Mouse (Mus musculus): ENCODE results near the gene Acin1.
A peak's percentile ranks its signal among the peaks of the same experiment; 100 is the strongest.

Acin1 gene

GRCm38 (mm10) chr14:54609245-54609644 lies 77.5 kb downstream of the Acin1 start:
- DNase-seq (ENCODE audit: low spot score in 2 of 2), result no peak

DNA sequence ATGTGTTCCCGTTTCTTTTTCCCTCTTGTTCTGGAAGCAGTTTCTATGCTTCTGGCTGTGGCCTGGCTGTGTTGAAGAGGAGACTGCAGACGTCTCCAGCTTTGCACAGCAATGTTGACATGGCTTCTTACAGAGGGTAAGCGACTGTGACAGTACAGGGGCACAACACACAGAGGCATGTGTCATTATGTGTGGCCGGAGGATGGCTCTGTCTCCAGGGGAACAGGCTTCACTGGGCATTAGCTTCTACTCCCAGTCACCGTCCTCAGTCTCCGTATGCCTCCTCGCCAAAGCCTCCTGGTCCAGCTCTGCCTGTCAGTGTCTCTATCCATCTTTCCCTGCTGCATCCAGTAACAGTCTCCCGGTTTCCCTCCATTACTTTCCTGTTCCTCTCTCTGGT lies 79.5 kb downstream of the Acin1 start:
- DNase-seq (ENCODE audit: low spot score in 2 of 2), result no peak

DNA sequence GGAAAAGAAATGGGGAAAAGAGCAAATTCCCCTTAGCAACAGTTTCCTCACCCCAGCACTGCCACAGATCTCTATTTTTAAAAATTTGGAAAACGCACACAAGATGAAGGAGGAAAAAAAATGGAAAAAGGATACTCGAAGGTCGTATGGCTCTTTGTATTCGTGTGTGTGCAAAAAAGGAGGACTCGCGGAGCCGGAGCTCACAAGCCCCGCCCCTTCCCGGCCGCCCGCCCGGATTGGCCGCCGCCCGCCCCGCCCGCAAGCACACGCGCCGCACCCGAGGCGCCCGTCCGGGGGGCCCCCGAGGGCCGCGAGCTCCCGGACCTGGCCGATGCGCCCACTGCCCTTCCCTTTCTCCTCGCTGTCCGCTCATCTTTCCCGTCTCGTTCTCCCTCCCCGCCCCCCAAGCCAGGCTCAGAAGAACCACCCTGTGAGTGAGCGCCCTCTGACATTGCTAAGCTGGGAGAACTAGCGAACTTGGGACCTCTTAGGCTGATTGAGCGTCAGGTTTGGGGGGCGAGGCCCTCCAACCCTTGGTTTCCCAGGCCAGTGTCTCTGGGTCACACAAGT lies 80.9 kb downstream of the Acin1 start, which contains the start of gene 4931414P19Rik:
Gene 4931414P19Rik, minus strand, starts transcription at position 242 of the 570 bp plus-strand sequence.
- DNase-seq (ENCODE audit: low spot score in 2 of 2), result peak; percentile 85 to 86

- no peak for DNase-seq (ENCODE audit: low spot score in 2 of 2)
Measured at GRCm38 (mm10) chr14:54603686-54604085, 83.0 kb downstream of the Acin1 start.

- DNase-seq (ENCODE audit: low spot score in 2 of 2), result peak; percentile 98
Measured at GRCm38 (mm10) chr14:54603038-54603654, 83.6 kb downstream of the Acin1 start.

- no peak for DNase-seq (ENCODE audit: low spot score in 2 of 2)
Measured at GRCm38 (mm10) chr14:54602613-54603012, 84.1 kb downstream of the Acin1 start.

DNA sequence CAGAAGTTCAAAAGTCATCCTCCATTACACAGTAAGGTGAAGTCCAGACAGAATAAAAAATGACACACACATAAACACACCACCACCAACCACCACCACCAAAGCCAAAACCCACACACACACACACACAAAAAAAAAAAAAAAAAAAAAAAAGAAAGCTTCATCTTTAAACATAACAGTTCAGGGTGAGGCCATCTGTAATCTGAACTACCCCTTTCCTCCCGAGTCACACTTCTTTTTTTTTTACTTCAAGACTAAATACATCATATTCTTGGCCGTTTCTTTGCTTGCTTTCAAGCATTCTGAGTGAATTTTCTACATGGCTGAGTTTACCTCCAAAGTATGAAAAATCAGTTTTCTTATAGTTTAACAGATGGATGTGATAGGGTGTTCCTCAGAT lies 85.1 kb downstream of the Acin1 start:
- no peak for DNase-seq (ENCODE audit: low spot score in 2 of 2)

DNA sequence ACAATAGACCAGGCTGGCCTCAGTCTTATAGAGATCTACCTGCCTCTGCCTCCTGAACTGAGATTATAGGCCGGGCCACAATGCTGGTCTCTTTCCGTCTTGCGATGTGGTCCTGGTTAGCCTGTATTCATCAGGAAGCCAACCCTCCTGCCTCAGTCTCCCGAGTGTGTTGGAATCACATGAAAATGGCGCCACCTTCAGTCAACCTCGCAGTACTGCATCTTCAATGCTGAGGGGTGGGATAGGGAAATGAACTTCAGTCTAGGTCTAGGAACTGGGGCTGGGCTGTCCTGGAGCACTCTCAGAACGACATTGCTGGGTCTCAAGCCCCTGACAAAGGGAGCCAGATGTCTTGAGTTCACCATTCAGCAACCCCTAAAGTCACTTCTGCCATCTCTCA lies 89.6 kb downstream of the Acin1 start:
- no peak for DNase-seq (ENCODE audit: low spot score in 2 of 2)

DNA sequence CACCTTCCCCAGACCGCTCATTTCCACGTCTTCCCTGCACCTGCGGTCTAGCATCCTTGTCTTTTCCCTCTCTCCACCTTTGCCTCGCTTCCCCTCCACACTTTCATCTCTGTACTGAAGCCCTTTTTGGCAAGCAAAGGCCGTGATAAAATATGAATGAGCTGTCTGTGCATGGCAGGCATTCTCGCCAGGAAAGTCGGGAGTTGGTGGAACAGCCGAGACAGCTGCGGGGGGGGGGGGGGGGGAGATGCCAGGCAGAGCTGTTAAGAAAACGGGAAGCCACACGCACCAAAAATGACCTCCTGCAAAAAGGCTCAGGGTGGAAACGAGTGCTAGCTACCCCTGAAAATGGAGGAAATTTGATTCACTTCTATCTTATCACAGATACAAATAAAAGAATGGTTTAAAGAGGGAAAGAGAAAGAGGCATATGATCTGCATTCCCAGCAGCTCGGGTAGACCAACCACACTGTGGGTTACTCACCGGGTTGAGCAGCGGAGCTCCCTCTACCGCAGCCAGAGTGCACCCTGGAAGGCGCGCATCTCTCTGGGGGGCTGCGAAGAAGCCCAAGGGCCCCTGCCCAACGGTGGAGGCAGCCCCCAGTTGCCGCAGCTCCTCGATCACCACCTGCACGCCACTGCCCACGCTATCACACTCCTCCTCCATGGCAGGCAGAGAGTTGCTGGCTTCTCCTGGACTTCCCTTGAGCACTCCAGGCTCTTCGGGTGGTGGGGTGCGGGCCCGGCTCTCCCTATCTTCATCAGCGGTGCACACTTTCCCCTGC lies 91.9 kb downstream of the Acin1 start:
- DNase-seq (ENCODE audit: low spot score in 2 of 2), result peak in 1 of 2 experiments; percentile 52

GRCm38 (mm10) chr14:54594055-54594454 lies 92.7 kb downstream of the Acin1 start:
- DNase-seq (ENCODE audit: low spot score in 2 of 2), result no peak

DNA sequence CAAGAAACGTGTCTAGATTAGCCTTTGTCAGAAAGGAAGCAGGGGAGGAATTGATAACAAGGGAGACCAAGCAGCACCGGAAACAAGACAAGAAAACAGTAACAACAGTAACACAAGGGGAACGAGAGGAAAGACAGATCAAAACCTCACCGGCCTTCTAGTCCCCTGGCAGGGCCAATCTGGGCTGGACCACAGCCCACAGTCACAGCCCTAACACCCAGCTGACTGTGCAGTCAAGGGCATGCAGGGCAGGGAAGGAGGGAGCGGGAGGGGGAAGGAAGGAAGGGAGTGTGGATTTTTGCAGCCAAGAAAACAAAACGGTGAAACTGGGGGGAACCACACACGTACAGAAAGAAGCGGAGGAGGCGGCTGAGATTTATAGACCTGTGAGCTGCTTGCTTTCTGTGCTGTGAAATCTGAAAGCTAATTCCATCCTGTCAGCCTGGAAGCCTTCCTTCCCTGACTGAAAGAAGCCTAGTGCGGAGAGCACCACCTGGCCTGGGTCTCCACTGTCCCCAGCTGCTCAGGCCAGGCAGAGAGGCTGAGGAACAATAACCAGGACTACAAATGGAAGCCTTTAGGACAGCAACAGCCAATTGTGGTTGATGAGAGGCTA lies 94.3 kb downstream of the Acin1 start:
- DNase-seq (ENCODE audit: low spot score in 2 of 2), result peak; percentile 46 to 75

Data from right cerebral cortex, postnatal 10 days (tissue).